Mouse (Mus musculus) left cerebral cortex, postnatal 10 days (tissue): Measurements from ENCODE around the gene Mapk8ip3. TPM values are rescaled to one million over a fixed set of nuclear protein-coding genes. Genes with fewer than 3 reads are reported as not detected.

Source experiments
- DNase-seq, 2 experiments: peaks; one replicate each; pipeline ENCODE4 v3.0.0; 2021 to 2022; ENCODE audit warnings: low spot score in 2 of 2, mixed read lengths in 1 of 2; ENCODE audit errors: extremely low spot score in 1 of 2
- intact Hi-C: fragments of 180-260 bp; cut with DNase I; formaldehyde crosslinking; loops from one replicate; pipeline ENCODE4 v1.15.1; 2025
- total RNA-seq, 2 experiments: library from RNA; stranded (reverse); gene quantifications; 2 replicates each; pipeline ENCODE4 v1.2.3; 2021

Mapk8ip3 gene
- total RNA-seq, 2 experiments from 2014 or later = 288 to 297 TPM

DNA sequence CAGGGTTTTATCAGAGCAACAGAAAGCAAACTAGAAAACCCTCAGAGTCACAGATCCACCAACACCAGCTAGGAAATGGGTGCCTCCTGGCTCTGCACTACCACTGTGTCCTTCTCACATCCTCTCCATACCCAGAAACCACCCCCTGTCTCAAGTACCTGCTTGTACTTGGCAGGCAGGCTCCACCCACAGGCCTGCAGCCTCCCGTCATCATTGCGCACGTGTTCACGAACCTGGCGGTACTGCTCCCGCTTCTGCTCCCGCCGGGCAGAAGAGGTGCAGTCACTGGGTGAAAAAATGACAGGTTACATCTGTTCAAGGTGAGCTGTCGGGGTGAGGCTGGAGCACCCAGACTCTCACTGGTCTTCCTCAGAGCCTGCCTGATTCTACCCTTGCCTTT lies 33.0 kb downstream of the Mapk8ip3 start:
- peak in 1 of 2 experiments; percentile 18 for DNase-seq

DNA sequence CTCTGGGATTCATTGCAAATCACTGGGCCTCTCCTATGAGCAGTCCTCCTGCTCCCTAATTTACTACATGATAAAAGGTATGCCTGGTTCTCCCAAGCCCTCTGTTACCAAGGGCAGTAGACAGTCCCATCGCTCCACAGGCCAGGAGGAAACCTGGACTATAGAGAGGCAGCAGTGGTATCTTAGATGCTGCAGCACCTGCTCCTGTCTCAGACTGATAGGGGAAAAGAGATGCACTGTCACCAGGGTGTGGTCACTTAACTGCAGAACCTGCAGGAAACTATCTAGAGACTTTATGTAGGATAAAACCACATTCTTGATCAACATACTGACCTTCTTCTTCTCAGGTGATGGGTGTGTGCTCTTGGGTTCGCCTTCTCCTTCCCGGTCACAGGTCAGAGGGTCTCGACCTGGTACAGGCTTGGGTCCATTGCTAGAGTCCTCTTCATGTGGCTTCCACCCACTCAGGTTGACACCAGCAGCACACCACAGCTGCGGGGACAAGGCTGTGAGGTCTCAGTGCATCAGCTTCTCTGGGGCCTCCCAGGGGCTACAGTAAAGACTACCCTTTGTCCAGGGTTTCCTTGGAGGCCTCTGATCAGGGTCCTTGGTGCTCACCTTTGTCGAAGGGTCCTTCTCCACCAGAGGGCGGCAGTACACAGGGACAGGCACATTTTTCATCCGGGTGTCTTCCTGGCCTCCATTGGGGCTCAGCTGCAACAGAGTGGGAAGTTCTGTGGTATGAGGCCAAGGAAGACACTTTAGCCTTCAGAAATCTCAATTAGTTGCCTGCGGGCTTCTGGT lies 33.9 kb downstream of the Mapk8ip3 start:
- peak in 1 of 2 experiments; percentile 50 for DNase-seq
- intact Hi-C loops = no loop called here

More for the DNA sequence above, 33.0 kb downstream of the Mapk8ip3 start:
- intact Hi-C loops = no loop called here

DNA sequence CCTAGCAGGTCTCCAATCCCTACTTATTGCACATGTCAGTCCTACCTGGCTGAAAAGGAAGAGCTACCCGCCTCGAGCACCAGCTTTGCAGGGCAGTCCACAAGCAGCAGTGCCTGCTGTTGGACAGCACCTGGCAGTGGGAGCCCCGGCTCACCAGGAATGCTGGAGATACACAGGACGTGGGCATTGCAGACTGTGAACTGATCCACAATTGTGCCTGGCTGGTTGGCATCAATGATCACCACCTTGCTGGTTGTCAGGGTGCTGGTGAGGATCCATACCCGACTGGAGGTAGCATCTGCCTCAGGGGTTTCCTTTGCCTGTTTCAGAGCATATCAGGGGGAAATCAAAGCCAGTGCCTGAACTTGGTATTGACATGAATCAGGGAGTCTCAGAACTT lies 34.7 kb downstream of the Mapk8ip3 start:
- no peak for DNase-seq

DNA sequence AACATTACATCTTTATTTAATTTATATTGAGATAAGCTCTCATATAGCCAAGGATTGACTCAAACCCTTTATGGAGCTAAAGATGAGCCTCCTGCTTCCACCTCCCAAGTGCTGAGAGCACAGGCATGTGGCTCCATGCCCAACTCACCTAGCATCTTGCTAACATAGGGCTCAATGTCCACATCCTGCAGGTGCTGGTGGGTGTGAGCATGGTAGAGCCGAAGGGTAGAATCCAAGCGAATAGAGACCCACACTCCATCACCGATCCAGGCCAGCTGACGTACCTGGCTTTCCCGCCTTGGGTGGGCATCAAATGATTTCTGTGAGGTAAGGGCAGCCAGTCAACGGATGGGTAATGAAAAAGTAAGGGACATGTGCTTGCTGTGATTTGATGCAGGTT lies 36.8 kb downstream of the Mapk8ip3 start:
- DNase-seq = no peak
- intact Hi-C loops = no loop called here

More for the DNA sequence above, 34.7 kb downstream of the Mapk8ip3 start:
- intact Hi-C loops = no loop called here

DNA sequence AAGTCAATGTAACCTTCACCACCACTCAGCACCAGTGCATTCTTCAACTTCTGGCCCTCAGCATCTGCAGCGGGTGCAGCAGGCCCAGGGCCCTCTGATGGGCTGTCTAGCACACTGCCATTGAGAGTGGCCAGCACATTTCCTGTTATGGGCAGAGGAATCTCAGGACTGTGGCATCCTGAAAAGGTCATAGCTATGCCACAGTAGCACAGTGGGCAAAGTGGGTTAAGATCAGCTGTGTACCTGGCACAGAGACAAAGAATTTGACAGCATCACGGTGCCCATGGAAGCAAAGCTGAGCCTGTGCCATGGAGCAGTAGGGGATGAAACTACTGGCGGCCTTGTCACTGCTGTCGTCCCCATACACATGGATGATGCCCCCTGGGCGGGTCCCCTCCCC lies 37.6 kb downstream of the Mapk8ip3 start:
- intact Hi-C loops = no loop called here

DNA sequence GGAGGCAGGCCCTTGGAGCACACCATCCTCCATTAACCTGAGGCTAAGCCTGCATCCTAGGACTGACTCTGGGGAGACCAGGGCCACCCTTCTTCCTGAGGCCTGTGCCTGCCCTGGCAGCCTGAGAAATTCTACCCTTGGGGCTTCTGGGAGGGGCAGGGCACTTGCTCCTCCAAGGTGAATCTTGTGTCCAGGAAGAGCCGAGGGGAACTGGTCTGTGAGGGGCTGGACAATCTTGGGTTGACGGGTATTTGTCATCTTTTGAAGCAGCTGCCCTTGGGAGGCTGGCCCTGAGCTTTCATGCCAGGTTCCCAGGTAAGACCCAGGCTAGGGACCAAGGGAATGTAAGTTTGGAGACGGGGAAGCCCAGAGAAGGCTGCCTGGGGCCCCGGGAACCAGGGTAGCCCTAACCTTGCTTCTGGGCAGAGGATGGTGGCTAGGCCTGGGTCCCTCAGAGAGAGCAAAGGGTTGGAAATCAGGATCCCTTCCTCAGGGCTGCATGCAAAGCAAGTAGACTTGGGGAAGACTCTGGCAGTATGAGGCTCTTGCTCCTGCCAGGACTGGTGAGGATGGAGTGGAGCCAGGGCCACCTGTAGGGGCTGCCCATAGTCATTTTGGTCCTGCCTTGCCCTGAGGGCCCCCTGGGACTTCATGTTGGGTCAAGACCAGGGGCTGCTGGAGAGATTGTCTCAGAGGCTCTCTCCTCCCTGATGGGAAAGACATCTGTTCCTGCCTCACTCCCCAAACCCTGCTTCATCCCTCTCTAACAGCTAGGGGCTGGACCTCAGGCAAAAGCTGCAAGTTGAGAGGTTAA lies 38.5 kb downstream of the Mapk8ip3 start:
- intact Hi-C loops = no loop called here
- DNase-seq = no peak

More for the DNA sequence above, 37.6 kb downstream of the Mapk8ip3 start:
- no peak for DNase-seq

DNA sequence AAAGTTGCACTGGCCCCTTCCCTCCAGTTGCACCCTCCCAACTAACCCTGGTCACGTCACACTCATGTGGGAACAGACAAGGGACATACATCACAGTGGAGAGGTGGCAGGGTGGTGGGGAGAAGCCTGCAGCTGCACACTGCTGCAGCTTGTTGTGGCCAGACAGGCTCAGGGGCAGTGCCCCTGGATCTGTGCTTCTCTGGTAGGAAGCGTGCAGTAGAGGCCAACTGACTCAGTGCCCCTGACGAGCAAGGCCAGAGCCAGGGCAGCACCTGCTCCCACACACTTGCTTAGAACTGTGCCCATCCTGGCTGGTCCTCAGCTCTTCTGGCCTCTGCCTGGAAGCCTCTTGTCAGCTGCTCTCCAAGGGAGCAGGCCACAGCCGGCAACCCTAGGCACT lies 39.2 kb downstream of the Mapk8ip3 start:
- DNase-seq = no peak
- intact Hi-C loops = no loop called here

DNA sequence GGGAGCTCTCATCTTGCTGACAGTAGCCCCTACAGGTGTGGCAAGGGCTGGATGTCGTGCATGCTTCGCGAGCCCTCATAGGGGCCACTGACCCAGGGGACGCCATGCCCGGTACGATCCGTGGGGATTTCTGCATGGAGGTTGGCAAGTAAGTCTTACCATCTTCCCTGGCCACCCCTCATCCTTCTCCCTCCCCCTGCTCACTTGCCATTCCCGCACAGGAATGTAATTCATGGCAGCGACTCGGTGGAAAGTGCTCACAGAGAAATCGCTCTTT lies 39.8 kb downstream of the Mapk8ip3 start:
- intact Hi-C loops = no loop called here
- DNase-seq = peak in 1 of 2 experiments; percentile 45

DNA sequence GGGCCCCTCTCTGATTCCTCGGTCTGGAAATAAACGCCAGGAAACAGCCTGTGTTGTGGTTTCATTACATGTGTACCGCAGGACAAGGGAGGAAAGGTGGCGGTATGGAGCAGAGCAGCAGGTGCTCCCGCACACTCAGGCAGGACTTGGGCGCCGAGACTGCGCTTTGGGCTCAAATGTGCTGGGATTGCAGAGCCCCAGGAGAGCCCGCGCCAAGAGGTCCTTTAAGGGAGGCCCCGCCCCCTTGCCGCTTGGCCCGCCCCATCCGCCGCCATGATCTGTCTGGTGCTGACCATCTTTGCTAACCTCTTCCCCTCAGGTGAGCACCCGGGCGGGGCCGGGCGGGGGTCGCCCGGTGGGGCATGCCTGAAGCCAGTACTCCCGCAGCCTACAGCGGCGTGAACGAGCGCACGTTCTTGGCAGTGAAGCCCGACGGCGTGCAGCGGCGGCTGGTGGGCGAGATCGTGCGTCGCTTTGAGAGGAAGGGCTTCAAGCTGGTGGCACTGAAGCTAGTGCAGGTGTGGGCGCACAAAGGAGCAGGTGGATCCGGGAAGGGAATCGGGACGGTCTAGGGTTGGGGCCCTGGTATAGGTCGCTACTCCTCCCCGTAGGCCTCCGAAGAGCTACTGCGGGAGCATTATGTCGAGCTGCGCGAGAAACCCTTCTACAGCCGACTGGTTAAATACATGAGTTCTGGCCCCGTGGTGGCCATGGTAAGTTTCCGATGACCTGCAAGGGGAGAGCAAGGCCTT lies 40.4 kb downstream of the Mapk8ip3 start, which contains the start of gene Nme3:
TSS of gene Nme3 (plus strand) at position 260 of the 752 bp plus-strand sequence.
- DNase-seq = peak; percentile 60 to 85

DNA sequence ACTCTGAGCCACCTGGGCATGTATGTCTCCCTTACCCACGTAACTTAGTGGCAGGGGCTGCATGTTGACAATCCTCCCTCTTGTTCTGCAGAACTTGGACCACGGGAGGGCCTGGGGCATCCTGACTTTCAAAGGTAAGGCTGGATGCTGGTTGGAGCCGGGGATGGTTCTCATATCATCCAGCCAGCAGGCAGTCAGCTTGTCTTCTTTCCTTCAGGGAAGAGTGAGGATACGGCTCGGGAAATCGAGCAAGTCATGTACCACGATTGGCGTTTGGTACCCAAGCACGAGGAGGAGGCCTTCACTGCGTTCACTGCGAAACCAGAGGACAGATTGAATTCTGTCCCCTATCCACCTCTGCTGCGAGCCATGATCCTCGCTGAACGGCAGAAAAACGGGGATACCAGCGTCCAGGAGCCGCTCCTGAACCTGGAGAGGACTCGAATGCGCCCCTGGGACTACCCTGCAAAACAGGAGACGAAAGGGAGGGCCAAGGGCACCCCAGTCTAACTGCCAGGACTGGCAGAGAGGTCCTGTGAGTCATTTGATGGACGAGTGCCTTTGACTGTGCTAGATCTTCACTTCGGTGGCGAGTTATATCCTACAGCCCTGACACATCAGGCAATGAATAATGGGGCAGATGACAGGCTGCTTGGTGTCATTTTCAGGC lies 41.1 kb downstream of the Mapk8ip3 start:
- intact Hi-C loops = no loop called here
- DNase-seq = no peak

More for the DNA sequence above, 40.4 kb downstream of the Mapk8ip3 start, which contains the start of gene Nme3:
- intact Hi-C loops = no loop called here

DNA sequence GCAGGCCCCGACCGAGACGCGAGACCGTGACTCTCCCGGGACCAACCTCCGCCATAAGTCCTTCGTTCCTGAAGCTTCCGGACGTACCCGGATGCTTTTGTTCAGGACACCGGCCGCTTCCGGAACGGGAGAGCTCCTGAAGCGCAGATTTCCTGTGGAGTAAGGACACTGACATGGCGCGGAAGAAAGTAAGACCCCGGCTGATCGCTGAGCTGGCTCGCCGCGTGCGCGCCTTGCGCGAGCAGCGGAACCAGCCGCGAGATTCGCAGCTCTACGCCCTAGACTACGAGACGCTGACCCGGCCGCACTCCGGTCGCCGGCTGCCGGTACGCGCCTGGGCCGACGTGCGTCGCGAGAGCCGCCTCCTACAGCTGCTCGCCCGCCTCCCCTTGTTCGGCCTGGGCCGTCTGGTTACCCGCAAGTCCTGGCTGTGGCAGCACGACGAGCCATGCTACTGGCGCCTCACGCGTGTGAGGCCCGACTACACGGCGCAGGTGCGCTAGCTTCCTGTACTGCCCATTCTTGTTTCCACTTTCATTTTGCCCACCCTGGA lies 41.7 kb downstream of the Mapk8ip3 start, which contains the start of the genes Eme2 and Mrps34:
TSS of gene Eme2 (minus strand) at position 93 of the 553 bp plus-strand sequence.
TSS of gene Mrps34 (plus strand) at position 122 of the 553 bp plus-strand sequence.
- peak; percentile 80 to 88 for DNase-seq
- intact Hi-C loops = no loop called here

DNA sequence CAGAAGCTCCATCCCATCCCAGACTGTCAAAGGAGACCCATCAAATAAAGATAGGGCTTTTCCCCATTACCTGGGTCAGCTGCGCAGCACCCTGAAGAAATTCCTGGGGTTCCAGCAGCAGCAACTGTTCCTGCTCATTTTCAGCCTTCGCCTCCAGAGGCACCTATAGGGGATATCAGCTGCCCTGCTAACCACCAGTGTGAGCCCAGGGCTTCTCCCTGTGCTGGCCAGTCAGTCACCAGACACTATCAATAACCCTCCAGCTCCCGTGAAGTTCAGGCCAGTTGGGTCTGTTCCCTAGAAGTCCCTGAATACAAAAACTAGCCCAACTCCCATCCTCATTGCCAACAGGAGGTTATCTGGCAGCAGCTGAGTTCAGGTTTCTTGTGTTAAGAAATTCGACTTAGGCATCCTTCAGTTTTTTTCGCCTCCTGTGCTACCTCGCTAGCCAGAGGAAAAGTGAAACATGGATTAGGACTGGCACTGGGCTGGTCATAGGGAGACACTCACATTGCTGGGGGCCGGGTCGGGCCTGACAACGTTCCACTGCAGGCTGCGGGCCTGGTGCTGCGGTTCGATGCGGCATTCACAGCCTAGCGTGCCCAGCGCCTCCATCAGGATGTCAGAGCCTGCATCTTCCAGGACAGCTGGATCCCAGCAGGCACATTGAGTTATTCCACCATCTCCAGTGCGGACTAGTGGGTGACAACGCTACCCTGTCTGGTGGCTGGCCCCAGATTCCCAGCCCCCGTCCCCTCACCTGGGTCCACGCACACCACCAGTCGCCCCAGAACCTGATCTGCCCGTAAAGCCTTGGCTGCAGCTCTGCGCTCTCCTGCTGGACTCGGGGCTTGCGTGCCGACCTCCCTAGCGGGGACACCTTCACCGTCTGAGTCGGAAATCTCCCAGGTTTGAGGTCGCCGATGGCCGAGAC lies 42.4 kb downstream of the Mapk8ip3 start:
- DNase-seq = peak in 1 of 2 experiments; percentile 54
- intact Hi-C loops = no loop called here

DNA sequence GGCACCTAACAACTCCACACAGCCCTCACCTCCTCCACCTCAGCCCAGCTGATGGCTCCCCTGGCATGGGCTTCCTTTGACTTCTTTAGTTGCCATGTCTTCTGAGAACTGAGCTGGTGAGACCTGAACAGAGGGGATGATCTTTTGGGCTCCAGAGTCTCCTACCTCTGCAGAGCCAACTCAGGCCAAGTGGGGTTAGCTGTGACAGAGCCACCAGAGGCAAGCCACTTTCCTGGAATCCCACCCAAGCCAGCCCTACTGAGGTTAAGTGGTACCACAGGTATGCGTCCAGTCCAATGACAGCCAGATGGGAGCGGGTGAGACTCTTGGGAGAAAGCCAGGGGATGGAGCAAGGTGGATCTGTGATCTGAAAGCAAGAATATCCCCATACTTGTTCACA lies 43.5 kb downstream of the Mapk8ip3 start:
- intact Hi-C loops = no loop called here
- DNase-seq = no peak

DNA sequence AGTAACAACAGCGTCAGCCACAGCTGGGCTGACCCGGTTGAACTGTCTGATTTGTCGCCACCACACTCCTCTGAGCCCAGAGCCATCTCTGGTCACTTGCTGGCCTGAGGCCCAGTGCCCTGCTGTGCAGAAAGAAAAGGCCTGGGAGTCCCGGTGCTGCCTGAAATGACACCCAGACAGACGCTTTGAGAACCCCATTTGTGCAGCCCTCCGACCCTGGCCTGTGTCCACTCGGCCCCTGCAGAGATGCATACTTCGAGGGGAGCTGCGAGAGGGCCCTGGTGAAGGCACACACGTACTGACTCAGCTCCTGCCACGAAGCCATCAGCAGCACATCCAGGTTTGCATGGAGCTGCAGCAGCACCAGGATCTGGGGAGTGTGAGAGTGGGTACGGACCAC lies 44.0 kb downstream of the Mapk8ip3 start:
- intact Hi-C loops = no loop called here
- peak in 1 of 2 experiments; percentile 36 for DNase-seq

DNA sequence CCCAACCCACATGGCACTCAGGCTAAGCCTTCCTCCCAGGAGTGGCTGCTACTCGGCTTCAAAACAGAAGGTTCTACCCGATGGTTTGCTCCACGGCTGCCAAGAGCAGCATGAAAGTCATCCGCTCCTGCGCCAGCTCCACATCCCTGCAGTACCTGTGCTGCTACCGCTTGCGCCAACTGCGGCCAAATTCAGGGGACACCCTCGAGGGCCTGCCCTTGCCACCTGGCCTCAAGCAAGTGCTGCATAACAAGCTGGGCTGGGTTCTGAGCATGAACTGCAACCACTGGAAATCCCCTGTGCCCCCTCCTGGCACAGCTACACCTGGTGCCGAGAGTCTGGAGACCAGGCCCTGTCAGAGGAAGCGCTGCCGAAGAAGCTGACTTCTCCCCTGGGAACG lies 45.5 kb downstream of the Mapk8ip3 start:
- DNase-seq = peak in 1 of 2 experiments; percentile 33
- intact Hi-C loops = no loop called here

DNA sequence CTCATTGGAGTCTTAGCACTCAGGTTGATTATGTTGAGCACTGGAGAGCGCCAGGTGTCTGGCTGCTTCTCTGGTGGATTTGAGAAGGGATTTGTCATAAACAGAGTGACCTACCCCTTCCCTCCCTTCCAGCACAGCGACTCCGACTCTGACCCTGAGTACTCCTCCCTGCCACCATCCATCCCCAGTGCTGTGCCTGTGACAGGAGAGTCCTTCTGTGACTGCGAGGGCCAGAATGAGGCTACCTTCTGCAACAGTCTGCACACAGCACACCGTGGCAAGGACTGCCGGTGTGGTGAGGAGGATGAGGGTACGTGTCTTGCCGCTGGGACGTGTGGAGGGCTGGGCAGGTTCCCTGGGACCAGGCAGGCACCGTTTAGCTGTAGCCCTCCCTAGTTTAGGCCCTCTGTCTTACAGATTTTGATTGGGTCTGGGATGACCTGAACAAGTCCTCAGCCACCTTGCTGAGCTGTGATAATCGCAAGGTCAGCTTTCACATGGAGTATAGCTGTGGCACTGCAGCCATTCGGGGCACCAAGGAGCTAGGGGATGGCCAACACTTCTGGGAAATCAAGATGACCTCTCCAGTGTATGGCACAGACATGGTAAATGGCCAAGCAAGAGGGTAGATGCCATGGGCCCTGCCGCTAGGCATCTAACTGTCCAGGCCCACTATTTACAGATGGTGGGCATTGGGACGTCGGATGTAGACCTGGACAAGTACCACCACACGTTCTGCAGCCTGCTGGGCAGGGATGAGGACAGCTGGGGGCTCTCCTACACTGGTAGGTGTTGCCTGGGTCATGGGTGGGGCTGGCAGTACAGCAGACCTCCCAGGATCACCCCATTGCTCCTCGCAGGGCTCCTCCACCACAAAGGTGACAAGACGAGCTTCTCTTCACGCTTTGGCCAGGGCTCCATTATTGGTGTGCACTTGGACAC lies 46.4 kb downstream of the Mapk8ip3 start:
- no peak for DNase-seq
- intact Hi-C loops = no loop called here
